Mouse (Mus musculus) T-helper 1 cell (primary cell): ENCODE data around the gene Rab35.

Experiments used
- in situ Hi-C: fragments of 300-600 bp; cut with MboI, MseI; formaldehyde crosslinking; loops from one replicate; pipeline ENCODE4 v1.15.1; 2025; ENCODE audit warnings: high pct_unique_total_duplicates

Rab35 gene

GRCm38 (mm10) chr5:115631505-115632357 is at the start of gene Rab35:
Gene Rab35, plus strand, starts transcription at chr5:115631908.
- in situ Hi-C loops = no loop called here

GRCm38 (mm10) chr5:115585616-115586015 is 46.1 kb upstream of the Rab35 start:
- in situ Hi-C loops = no loop called here

GRCm38 (mm10) chr5:115586166-115586565 is 45.5 kb upstream of the Rab35 start:
- in situ Hi-C loops = no loop called here

- in situ Hi-C loops = no loop called here
Observed at GRCm38 (mm10) chr5:115586780-115587179, 44.9 kb upstream of the Rab35 start.

GRCm38 (mm10) chr5:115591028-115591427 is 40.7 kb upstream of the Rab35 start:
- in situ Hi-C loops = no loop called here

- in situ Hi-C loops = no loop called here
Observed at GRCm38 (mm10) chr5:115591506-115591905, 40.2 kb upstream of the Rab35 start.

GRCm38 (mm10) chr5:115603561-115603960 is 28.1 kb upstream of the Rab35 start:
- in situ Hi-C loops = no loop called here

GRCm38 (mm10) chr5:115611566-115611965 is 20.1 kb upstream of the Rab35 start:
- in situ Hi-C loops = no loop called here

- in situ Hi-C loops = no loop called here
Observed at GRCm38 (mm10) chr5:115613332-115613731, 18.4 kb upstream of the Rab35 start.

- in situ Hi-C loops = no loop called here
Observed at GRCm38 (mm10) chr5:115614948-115615347, 16.8 kb upstream of the Rab35 start.

- in situ Hi-C loops = no loop called here
Observed at GRCm38 (mm10) chr5:115619690-115620089, 12.0 kb upstream of the Rab35 start.

GRCm38 (mm10) chr5:115622686-115623085 is 9.0 kb upstream of the Rab35 start:
- in situ Hi-C loops = no loop called here

- in situ Hi-C loops = no loop called here
Observed at GRCm38 (mm10) chr5:115623694-115624440, 7.8 kb upstream of the Rab35 start.

- in situ Hi-C loops = no loop called here
Observed at GRCm38 (mm10) chr5:115626237-115626886, 5.3 kb upstream of the Rab35 start.

GRCm38 (mm10) chr5:115628083-115628482 is 3.6 kb upstream of the Rab35 start:
- in situ Hi-C loops = no loop called here

- in situ Hi-C loops = no loop called here
Observed at GRCm38 (mm10) chr5:115629672-115630071, 2.0 kb upstream of the Rab35 start.

- in situ Hi-C loops = no loop called here
Observed at GRCm38 (mm10) chr5:115630291-115630690, 1.4 kb upstream of the Rab35 start.

GRCm38 (mm10) chr5:115632358-115632714 is 628 bp downstream of the Rab35 start:
- in situ Hi-C loops = no loop called here

- in situ Hi-C loops = no loop called here
Observed at GRCm38 (mm10) chr5:115633060-115633459, 1.4 kb downstream of the Rab35 start.

- in situ Hi-C loops = no loop called here
Observed at GRCm38 (mm10) chr5:115634046-115634445, 2.3 kb downstream of the Rab35 start.

- in situ Hi-C loops = no loop called here
Observed at GRCm38 (mm10) chr5:115635536-115635935, 3.8 kb downstream of the Rab35 start.

GRCm38 (mm10) chr5:115644192-115644591 is 12.5 kb downstream of the Rab35 start:
- in situ Hi-C loops = no loop called here
